Mouse (Mus musculus) spleen, adult 18-20 months (tissue): ENCODE measurements at regions not wholly inside any gene's neighbourhood (a gene's known extent, or its start where the extent isn't known, plus 50 kb on each side); places are given as distances from the start of the nearest gene placed in this dataset.
A peak's percentile ranks its signal among the peaks of the same experiment; 100 is the strongest.

Experiments used
- DNase-seq, 2 experiments: peaks; one replicate each; pipeline ENCODE4 v3.0.0; 2022; ENCODE audit warnings: mixed read lengths in 2 of 2

DNA sequence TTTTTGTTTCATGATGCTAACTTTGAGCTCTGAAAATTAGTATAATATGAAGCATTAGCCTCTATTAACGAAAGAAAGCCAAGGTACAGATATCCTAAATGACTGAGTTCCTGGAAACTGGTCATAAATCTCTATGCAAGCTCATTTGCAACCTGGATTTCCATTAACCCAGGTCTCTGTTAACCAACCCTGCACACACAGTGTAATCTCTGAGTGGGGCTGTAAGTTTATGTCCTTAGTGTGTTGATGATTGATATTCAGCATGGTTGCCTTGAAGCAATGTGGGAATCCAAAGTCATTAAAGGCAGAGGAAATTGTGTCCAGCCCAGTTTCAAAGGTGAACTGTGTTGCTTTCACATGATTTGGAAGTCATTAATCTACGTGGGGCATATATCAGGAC is 225.9 kb upstream of the Lcorl start:
- DNase-seq, result no peak

DNA sequence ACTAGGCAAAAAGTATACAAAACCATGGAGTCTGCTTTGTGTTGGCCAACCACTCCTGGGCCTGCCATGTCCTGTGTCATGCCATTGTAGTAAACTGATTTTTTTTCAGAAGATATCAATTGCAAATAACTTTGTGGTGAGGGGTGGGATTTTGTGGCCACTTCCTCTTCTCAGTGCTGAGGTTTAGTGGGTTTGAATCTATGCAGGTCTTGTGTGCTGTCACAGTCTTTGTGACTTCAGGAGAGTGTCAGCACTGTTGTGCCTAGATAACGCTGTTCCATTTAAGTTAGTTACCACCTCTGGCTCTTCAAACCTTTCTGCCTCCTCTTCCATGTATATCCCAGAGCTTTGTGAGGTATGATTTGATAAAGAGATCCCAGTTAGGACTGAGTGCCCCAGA is 216.3 kb upstream of the Lcorl start:
- DNase-seq, result no peak

DNA sequence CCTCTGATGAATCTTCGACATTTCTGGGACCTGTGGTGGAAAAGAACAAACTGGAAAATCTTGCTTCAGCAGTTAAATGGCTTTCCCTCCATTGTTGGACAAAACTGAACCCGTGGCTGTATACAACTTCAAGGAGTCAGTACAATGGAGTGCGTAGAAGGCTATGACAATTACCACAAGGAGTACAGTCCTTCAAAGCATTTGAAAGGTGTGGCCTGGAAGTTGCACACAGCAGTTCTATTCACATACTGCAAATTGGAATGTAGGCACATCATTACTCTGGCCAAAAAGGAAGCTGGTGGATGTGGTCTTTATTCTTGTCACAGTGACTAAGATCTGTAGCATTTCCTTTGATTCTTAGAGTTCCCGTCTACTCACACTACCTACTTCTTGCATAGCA is 215.7 kb upstream of the Lcorl start:
- DNase-seq, result no peak

DNA sequence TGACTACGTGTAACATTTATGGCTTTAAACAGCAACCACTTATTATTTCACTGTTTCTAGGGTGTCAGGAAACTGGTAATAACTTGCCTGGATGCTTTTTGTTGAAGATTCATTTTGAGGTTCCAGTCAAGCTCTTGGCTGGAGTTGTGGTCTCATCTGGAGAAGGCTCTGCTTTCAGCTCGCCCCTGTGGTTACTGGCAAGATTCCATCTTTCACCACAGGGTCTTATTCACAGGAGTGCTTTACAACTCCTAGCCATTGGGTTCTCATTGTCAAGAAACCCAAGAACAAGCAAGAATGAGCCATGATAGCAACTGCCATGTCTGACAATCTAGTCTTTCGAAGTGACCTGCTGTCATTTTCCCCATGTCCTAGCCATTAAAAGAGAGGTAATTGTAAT is 202.5 kb upstream of the Lcorl start:
- no peak for DNase-seq

DNA sequence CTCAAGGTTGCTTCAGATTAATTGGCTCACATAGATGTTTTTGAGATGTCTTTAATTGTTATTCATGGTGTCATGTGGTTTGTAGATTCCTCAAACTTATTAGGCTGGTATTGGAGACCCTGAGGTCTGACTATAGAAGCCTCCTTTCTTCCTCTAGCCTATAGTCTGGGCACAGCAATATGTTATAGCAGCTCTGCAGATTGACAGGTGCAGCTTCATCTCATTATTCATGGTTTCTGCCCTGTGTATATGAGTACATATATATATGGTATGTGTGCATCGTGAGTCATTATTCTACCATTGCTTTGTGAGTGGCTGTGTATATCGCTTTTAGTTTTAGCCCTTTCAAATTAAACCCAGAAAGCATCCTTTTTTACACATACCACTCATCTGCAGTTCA is 197.4 kb upstream of the Lcorl start:
- DNase-seq, result no peak

DNA sequence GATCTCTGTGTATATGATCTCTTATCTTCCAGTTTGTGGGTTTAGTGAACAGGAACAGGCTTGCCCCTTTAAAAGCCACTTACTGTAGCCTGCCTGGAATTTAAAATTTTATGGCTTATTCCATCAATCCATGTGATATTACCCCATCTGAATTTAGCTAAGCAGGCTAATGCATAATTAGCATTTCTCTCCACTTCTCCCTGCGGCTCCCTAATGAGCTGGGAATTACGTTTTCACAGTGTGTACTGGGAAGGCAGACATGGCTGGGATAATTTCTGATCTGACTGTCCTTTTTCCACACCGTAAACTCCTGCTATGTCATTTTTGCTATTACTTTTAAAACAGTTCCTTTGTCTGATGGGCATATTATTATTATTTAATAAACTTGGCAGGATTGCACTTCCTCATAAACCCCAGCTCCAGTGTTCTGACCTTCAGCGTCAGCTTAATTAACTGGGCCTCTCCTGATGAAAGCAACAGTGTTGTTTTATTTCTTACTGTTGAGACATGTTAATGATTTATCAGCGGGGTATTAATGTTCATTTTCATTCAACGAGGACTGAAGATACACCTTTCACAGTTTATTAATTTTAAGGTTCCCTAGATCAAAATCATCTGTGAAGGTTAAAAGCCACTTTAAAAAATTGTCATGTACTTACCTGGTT is 185.4 kb upstream of the Lcorl start:
- DNase-seq, result no peak

DNA sequence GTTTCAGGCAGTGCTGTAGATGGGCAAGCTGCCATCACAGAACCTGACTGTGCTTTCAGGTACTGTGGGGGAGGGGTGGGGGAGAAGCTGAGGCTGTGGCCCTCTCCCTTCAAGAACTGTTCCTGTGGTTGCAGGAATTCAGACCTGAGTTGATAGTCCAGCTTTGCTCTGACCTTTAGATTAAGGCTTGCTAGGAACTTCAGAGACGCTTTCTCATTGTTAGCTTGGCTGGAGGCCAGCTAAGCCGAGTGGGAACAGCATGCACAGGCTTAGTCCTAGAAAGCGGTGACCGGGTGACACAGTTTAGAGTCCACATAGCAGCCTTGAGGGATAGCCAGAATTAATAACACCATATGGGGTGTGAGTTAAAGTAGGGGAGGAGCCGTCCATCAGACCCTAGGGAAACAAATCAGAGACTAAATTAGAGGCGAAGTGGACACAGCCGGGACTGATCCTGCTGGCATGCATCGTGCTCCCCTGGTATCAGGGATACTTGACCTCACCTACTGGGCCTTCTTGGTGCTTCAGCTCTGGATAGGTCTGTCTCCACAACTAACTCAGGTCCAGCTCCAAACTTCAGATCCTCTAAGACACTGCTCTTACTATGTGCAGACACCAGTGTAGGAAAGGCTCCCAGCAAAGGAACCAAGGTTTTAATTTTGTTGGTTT is 175.7 kb upstream of the Lcorl start:
- DNase-seq, result no peak

DNA sequence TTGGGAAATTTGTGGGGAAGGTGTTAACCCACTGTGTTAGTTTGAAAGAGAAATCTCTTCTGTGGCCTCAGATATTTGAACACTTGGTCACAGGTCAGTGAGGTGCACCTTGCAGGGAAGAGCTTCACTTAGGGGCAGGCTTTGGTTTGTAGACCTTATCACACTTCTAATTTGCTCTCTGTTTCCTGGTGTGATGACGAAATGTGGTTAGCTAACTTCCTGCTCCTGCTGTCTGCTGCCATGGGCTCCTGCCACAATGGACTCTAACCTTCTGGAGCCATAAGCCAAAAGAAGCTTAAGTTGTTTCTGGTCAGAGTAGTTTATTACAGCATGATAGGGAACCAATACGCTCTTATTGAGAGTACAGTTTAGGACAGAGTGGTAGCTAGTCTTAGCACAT is 174.8 kb upstream of the Lcorl start:
- no peak for DNase-seq

DNA sequence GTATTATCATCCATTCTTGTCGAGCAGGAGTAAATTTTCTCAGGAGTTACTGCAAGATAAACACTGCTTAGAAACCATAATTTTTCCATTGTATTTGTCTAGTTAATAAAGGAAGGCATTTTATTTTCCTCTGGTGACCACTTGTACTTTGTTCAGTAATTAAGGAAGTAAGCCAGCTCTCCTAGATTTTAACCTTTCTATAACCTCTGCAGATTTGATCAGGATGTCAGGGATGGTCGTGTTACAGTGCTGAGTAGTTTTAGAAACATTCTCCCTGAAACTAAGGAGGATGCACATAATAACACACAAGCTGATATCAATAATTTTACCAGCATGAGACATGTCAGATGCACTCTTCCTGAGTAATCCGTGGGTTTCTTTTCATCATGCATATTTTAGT is 166.7 kb upstream of the Lcorl start:
- DNase-seq, result no peak

DNA sequence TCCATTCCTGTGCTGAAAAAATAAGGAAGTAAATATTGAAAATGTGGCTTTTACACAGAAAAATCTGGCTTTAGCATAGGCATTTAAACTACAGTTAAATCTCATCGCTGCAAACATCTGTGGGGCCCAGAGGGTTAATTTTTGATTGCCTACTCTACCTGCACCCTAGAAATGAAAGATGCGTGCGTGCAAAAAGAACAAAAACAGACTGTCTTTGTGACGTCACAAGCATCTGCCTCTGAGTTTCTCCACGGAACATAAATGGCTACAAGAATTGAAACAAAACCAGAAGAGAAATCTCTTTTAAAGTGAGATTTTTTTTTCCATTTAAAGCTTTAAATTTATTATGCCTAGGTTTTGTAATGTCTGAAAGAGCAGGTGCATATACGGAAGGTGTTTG is 166.0 kb upstream of the Lcorl start:
- DNase-seq, result no peak

DNA sequence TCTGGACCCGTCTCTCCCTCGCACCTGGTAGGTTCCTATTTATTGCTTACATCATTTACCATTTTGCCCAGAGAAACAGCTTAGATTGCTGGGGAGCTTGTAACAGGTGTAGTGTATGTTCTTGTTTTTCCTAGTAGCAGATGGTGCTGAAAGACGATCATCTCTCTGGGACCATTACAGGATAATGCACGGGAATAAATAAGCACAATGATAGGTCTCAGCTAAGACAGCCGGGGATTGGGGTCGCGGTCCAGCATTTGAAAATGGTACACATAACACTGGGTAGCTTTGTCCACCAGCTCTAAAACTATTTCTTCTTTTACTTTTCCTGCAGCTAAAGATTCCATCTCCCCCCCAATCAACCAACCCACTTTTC is 164.6 kb upstream of the Lcorl start:
- DNase-seq, result no peak

DNA sequence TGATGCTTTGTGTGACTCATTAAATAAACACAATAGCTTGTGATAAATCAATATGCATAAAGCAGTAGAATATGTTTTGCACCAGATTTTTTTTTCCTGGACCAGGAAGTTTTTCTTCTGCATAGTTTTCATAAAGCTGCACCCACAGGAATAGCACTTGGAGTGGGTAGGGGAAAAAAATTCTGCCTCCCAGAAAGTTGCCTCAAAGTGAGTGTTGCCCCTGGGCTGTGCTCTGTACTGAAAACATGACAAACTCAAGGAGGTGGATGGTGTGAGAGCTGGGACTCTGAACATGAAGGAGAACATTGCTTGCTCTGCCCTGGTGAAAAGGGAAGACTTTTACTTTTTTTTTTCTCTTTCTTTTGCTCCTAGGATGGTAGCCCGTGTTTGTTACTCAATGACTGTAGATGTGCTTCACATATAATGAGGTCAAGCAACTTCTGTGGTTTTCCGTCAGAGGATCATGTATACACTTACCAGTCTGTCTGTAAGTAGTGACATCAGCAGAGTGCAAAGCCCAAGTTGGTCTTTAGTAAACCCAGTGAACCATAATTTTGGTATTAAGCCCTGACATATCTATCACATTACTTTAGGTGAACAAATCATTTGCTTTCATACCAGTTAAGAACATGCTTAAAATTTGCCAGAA is 164.1 kb upstream of the Lcorl start:
- no peak for DNase-seq

DNA sequence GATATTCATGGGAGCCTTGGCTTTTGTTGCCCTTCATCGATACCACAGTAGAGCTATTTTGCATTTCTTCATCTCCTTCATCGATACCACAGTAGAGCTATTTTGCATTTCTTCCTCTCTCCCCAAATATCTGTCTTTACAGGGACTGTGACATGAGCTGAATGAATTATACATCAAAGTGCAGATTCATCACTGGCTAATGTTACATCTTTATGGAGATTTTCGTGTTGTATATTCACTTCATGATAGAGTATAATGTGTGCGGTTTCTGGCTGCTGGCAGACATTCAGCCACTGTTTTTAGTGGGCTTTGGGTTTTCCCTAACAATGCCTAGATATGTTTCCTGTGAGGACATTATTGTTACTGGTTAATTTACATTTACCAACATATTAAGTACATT is 162.8 kb upstream of the Lcorl start:
- DNase-seq, result no peak

DNA sequence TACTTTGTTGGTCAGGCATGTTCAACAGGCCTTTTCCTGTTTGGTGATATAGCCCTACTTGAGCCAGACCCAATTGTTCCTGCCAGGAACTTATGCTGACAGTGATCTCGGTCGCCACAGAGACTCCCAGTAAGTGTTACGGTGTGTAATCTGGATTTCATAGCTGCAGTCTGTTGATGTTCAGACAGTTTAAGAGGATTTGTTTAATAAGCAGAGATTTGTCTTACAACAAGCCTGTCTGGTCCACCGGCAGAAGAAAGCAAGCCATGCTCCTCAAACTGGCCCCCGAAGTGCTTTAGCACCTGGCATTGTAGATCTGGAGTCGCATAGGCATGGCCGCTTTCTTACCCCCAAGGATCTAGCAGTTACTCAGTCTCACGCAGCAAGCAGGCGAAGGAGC is 150.0 kb upstream of the Lcorl start:
- no peak for DNase-seq

DNA sequence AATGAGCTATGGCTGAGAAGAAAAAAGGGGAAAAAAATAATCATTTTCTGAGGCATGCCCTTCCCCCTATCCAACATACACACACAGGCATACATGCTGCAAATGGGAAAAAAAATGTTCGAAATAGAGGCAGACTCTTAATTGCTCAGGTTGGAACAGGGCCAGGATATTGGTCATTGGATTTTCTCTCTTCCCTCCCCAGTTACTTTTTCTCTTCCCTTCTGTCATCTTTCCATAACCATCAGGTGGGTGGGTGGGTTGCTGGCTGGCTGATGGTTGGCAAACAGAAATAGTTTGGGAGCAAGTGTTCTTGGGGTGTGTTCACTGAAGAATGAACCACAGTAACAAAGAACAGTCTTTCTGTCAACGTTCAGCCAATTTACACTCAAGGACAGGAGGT is 149.3 kb upstream of the Lcorl start:
- no peak for DNase-seq

DNA sequence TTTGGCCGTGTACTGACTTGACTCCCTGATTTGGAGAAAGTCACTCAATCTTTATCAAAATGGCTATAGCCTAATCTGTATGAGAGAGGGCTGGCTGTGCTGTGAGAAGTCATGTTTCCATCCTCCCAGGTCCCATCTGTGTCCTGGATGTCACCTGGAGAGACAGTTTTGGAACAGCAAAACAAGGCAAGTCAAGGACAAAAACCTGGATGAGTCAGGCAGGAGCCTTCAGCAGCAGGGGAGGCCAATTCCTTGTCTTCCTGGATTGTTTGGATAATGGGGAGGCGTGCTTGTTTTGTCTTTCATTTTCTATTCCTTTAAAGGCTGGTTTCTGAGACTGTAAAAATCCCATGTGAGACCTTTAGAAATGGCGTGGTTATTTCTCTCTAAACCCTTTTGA is 148.8 kb upstream of the Lcorl start:
- no peak for DNase-seq

DNA sequence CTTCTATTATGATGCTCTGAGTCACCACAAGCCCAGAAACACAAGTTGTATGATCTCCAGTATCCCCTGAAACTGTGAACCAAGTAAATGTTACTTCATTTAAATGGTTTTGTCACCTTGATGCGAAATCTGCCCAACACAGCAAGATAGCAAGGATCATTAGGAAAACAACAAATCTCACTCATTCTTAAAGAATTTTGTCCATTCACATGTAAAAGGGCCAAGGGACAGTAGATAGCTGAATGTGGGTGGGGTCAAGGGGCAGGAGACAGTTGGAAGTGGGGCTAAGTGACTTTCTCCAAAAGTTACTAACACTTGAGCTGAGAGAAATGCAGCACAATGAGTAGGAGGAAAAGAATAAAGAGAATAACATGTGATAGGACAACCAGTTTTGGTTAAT is 148.2 kb upstream of the Lcorl start:
- no peak for DNase-seq

DNA sequence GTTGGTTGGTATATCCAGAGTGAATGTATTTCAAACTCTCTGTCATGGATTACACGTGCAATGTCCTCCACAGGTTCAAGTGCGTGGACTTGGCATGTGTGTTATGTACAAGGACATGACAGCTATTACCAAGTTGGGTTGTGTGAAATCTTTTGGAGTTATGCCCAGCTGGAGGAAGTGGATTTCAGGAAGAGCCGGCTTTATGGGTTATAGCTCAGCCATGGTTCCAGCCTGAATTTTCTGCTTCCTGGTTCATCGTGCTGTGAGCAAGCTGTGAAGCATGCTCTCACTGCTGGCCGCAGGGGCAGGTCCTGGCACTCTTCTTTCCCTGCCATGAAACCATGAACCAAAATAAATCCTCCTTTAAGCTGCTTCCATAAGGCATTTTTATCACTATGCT is 144.6 kb upstream of the Lcorl start:
- no peak for DNase-seq

DNA sequence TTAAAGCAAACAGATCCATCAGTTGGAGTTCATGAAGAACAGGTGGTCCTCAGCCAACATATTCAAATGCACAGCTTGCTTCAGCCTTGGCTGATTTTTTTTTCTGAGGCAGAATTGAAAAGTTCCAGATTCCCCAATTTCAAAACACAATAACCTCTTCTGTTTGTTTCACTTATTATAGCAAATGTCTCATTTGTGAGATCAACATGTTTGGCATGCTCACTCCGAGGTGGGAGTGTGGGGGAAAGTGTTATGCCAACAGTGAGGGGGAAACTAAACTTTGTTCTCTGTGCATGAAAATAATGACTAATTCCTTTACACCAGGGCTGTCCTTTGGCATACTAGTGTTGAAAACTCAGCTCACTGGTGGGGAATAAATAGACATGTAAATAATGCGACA is 100.4 kb upstream of the Lcorl start:
- no peak for DNase-seq

DNA sequence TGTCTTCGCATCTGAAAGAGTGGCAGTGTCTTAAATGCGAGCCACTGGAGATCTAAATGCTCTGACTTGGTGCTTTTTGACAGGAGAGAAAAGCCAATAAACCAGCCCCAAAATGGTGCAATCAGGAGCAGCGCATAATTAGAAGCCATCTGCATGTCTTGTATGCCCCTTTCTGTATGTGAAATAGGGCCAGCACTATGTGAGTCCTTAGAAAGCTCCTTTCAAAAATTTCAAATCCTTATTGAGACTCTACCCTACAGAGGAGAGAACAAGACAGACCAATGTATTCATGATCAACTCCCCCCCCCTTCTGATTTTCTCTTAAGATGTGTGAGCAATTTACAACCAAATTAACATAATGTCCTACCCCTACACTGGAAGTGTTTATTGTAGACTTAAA is 86.6 kb upstream of the Lcorl start:
- DNase-seq, result no peak

DNA sequence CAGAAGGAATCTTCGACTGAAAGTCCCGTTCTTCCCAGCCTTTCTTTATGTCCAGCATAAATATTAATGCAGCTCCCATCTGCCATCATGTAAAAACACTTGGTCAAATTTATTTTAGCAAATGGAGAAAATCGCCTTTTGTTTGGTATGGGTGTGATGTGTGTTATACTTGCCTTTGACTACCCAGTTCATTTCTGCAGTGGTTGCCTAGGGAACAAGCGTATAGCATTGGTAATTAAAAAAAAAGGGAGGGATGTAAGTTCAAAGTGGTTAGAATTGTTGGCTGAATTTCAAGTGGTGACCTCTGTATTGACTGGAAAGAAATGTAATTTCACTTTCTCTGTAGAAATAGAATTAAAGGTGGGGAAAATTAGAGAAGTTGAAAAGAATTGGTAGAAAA is 75.6 kb upstream of the Lcorl start:
- no peak for DNase-seq

DNA sequence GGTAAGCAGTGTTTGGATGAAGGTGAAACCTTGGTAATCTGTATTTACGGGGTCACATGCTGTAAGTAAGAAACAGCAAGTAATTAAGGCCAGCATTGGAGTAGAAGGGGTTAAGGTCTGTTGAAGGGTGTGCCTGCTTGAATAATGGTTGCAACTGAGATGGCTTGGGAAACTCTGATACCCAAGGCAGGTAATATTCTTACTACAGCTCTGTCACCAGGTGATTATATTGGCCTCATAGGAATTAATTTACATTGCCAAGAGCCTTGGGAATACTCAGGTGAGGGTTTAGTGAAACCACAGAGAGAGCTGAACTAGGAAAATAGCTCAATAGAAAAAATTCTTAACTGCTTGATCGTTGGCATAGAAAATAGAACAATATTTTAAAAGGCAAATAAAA is 73.8 kb upstream of the Lcorl start:
- DNase-seq, result no peak

DNA sequence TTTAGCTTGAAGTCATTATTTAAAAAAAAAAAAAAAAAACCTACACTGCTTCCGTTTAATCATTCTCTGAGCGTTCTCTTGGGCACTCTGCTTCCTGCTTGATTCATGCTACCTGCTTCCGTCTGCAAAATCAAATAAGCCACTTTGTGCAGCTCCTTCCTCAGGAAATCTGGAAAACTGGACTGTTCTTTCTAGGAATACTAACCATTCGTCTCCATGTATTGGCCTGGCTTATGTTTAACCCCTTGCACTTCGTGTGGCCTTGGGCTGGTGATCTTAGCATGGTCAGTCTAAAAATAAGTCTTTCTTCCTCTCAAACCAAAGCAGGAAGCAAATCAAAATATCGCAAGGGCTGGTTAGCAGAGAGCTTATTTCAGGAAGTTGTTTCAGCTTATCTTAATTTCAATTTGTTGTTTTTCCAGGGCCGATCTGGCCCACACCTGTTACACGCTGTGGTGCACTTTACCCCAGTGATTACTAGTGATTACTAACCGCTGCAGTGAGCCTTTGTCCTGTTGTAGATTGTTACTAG is 68.5 kb upstream of the Lcorl start:
- peak in 1 of 2 experiments; percentile 22 for DNase-seq

DNA sequence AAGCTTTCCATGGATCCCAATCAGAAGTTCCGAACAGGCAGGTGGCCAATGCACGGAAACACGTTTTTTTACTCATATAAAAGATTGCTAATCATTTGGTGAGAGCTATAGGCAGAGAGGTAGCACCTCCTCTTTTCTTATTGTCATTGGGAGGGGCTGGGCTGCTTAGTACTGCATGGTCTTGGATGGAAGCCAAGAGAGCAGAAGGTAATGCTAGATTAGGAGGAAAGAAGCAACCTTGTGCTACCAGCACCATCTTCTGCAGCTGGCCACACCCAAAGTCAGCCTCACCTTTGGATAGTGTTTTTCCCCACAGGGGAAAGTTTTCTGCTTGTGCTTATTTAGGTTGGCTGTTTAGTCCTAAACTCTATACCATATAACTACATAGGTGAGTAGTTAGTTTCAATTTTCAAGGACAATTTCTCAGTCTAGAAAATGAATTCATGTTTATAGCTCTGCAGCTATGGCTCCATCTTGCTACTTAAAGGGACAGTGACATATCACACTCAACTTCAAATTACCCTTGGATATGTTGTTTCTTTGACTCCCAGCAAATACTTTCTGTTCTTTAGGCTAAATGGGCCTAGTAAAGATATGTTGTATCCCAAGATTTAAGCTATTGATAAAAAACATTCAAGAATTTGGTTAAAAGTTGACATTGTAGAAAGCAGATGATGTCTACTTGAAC is 66.6 kb upstream of the Lcorl start:
- DNase-seq, result no peak
